Mouse (Mus musculus): ENCODE measurements at regions not wholly inside any gene's neighbourhood (a gene's known extent, or its start where the extent isn't known, plus 50 kb on each side); places are given as distances from the start of the nearest gene placed in this dataset.

- DNase-seq (ENCODE audit: low spot score in 2 of 2), result peak in 1 of 2 experiments; percentile 36
Measured at GRCm38 (mm10) chr1:72764522-72764921, 53.4 kb downstream of the Rpl37a start.

DNA sequence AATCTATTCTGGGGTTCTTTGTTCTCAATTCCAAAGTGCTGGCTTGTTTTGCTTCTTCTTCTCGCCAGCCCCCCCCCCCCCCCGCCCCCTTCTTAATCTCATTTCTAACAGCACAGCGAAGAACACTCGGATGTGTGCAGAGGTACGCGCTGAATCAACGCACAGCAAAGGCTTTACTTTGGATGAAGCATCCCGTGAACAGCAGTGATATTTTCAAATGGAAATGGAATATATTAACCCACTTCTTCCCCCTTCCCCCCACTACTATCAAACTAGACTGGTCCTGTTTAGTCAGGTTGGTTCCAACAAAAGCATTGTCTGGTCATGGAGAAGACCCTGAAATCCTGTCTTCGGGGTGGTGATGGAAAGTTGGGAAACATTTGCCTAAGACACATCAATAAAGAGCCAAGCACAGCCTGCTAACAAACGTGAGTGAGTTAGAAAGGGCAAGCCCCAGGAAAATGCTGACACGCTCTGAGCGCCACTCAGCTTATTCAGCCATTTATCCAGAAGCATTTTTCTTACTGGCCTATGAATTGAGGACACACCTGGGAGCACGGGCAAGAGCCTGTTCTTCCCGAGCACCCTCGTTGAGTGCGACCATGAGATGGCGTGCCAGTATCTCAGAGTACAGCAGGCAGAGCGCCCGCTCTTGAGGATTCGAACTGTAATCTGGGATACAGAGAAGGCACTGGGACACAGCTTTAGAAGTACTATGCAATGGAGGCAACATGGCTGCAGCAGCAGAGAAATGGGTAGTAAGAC is 54.1 kb downstream of the Rpl37a start:
- DNase-seq (ENCODE audit: low spot score in 2 of 2), result no peak

GRCm38 (mm10) chr1:72769428-72769827 is 54.9 kb upstream of the Igfbp2 start:
- DNase-seq (ENCODE audit: low spot score in 2 of 2), result no peak

DNA sequence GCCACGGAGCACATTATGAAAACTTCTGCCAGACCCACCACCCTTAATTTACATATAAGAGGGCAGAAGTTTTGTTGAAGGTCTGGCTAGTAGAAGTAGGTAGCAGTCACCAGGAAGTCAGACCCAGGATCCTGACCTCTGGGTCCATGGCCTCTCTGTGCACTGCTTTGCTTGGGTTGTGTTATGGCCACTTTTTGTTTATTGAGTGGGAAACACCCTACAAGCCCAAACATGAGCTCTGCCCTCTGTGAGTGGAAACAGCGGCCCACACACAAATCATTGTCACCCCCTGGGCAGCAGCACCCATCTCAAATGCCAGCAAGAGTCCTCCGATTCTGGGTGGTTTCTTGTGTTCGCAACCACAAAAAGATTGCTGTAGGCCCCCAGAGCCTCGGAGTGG is 51.6 kb upstream of the Igfbp2 start:
- no peak for DNase-seq (ENCODE audit: low spot score in 2 of 2)

DNA sequence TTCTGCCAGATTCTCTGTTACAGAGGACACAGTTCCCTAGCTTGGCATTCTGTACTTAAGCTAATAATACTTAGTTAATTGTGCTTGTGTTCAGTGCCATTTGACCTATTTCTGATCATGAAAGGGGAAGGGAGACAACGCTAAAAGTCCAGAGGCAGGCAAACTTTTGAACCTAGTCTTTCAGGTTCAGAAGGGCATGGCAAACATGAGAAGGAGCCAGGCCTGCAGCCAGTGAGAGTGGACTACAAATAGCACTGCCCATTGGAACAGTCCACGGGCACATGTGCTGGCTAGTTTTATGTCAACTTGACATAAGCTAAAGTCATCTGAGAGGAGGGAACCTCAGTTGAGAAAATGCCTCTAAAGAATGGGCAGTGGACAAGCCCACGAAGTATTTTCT is 51.1 kb upstream of the Igfbp2 start:
- DNase-seq (ENCODE audit: low spot score in 2 of 2), result no peak
